Mouse (Mus musculus): ENCODE measurements around the gene Bmpr2.

Gene Bmpr2

GRCm38 (mm10) chr1:59795336-59795735 is 32.1 kb downstream of the Bmpr2 start:
- in situ Hi-C loops (cut with MboI, MseI): no loop called here

- in situ Hi-C loops (cut with MboI, MseI): no loop called here
These were observed 34.7 kb downstream of the Bmpr2 start for GRCm38 (mm10) chr1:59797865-59798264.

DNA sequence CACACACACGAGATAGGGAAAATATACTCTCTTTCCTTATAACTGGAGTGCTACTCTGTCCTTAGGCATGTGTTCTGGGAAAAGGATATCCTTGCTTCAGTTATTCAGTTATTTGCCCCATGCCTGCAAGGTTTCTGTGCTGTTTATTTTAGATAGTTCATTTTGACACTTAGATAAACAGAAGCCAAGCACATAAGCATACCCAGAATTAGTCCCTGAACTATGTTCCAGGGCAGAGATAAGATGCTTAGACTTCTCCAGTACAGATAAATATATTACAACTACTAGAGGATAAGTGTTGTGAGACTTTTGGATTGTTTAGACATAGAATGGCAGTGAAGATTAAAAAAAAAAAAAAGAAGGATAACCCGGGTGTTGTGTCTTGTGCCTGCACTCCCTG is 41.2 kb downstream of the Bmpr2 start:
- in situ Hi-C loops (cut with MboI, MseI): no loop called here

- in situ Hi-C loops (cut with MboI, MseI): no loop called here
These were observed 46.7 kb downstream of the Bmpr2 start for GRCm38 (mm10) chr1:59809921-59810320.

GRCm38 (mm10) chr1:59812782-59813181 is 49.6 kb downstream of the Bmpr2 start:
- in situ Hi-C loops (cut with MboI, MseI): no loop called here

- in situ Hi-C loops (cut with MboI, MseI): no loop called here
These were observed 62.2 kb downstream of the Bmpr2 start for GRCm38 (mm10) chr1:59825421-59825820.

DNA sequence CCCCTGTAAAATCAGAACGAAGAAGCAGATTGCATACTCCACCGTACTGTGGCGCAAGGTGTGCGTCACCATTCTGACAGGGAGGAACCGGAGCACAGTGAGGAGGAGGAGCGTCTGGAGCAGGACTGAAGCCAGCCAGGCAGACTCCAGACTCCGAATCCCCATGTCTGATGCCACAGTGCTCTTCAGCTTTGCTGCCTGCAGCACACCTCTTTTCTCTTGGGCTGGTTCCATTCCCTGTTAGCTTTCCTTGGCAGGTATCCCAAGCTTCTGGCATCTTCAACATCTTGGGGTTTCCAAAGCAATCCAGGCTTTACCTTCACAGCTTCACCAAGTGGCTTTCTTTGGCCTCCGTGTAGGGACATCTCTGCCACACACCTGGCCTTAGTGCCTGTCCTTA is 63.4 kb downstream of the Bmpr2 start:
- in situ Hi-C loops (cut with MboI, MseI): no loop called here

DNA sequence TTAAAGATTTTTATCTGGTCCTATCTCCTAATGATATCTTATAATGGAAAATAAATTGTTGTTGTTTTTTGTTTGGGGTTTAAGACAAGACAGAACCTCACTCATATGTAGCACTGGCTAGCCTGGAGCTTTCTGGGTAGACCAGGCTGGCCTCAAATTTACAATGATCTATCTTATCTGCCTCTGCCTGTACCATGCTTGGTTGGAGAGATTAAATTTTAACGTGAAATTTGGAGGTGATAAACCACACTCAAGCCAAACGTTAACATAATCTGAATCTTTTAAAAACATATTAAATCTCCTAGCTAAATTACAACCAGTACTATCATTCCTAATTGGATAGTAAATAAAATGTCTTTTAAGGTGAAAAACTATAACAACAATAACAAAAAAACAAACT is 66.2 kb downstream of the Bmpr2 start:
- in situ Hi-C loops (cut with MboI, MseI): no loop called here

DNA sequence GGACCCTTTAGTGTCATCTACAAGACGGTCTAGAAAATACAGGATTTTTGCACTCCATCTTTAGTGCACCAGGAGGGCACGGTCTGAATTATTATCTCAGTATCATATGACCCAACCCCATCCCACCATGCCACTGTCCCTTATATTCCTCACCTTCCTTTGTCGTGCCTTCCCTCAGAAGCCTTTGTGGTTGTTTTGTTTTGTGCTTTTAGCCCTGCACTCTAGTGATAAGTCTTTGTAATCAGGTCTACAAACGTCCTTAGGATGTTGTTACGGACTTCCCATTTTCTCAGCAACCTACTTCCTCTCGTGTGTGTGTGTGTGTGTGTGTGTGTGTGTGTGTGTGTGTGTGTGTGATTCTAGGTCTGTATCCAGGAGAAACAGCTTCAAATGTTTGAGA is 67.0 kb downstream of the Bmpr2 start:
- in situ Hi-C loops (cut with MboI, MseI): no loop called here

DNA sequence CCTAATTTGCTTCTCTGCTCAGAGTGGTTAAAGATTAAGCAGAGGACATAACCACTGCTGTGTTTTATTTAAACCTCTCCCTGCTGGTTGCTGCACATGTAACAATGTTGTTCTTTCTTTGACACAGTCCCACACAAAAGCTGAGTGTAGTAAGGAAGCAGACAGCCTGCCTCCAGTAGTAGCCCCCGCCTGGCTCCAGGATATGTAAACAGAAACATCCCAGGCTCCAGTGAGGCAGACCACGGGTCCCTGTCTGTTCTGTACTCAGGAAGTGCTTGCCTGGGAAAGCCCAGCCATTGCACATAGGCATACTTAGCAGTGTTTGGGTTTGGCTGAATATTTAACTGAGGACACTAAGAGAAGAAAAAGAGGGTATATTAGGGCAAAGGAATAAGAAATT is 70.5 kb downstream of the Bmpr2 start:
- in situ Hi-C loops (cut with MboI, MseI): no loop called here

DNA sequence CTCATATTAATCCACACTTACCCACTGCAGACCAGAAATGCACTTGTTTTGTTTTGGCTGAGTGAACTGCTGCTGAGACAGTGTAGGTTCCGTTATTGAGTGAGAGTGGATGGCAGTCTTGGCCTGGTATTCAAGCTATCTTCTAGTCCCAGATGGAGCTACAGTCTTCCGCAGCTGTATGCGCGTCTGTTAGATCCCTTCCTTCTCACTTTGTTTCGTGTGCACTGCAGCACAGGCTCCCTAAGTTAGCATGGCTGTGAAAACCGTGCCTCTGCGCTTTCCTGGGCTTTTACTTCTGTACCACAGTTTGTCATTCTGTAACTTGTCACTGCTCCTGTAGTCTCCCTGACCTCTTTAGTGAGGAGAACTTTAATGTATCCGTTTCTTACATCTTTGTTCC is 85.1 kb downstream of the Bmpr2 start:
- in situ Hi-C loops (cut with MboI, MseI): no loop called here

DNA sequence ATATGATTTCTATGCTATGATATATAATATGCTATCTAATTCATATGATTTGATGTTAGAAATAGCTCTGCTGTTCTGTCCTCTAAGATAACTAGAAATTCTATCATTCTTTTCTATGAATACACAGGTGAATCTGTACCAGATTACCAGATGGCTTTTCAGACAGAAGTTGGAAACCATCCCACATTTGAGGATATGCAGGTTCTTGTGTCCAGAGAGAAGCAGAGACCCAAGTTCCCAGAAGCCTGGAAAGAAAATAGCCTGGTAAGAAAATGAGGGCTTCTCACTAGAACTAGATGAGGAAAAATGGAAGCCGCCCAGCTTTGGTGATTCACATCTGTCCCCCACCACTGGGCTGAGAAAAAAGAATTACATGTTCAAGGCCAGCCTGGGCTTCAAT is 95.8 kb downstream of the Bmpr2 start:
- in situ Hi-C loops (cut with MboI, MseI): no loop called here

- in situ Hi-C loops (cut with MboI, MseI): no loop called here
These were observed 98.9 kb downstream of the Bmpr2 start for GRCm38 (mm10) chr1:59862144-59862543.

- in situ Hi-C loops (cut with MboI, MseI): no loop called here
These were observed 104.8 kb downstream of the Bmpr2 start for GRCm38 (mm10) chr1:59868041-59868440.

DNA sequence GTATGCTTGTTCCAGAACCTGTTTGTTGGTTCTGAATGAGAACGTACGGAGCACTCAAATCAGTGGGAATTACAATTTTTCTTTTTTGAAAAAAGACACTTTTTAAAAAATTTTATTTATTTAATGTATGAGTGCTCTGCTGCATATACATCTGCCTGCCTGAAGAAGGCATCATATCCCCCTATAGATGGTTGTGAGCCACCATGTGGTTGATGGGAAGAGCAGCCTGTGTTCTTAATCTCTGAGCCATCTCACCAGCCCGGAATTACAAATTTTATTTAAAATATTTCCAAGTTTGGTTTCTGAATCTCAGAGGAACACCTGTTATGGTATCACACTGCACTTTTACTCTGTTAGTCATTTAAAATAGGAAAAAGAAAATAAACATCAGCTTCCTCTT is 110.8 kb downstream of the Bmpr2 start:
- in situ Hi-C loops (cut with MboI, MseI): no loop called here

DNA sequence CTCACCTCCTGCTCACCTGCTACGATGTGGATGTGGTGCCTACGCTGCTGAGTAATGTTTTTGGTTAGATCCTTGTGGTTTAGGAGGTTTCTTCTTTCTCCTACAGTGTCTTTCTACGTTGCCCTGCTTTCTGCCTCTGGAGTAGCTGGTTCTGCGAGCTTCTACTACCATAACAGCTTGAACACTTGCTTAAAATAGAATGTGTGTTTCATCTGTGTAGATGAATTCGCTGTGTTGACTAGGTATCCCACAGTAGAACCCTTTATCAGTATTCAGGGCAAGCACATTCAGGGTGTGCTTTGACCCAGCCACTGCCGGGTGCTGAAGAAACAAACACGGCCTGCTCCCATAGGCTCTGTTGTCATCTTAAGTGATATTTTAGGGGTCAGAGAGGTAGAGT is 114.9 kb downstream of the Bmpr2 start:
- in situ Hi-C loops (cut with MboI, MseI): no loop called here

DNA sequence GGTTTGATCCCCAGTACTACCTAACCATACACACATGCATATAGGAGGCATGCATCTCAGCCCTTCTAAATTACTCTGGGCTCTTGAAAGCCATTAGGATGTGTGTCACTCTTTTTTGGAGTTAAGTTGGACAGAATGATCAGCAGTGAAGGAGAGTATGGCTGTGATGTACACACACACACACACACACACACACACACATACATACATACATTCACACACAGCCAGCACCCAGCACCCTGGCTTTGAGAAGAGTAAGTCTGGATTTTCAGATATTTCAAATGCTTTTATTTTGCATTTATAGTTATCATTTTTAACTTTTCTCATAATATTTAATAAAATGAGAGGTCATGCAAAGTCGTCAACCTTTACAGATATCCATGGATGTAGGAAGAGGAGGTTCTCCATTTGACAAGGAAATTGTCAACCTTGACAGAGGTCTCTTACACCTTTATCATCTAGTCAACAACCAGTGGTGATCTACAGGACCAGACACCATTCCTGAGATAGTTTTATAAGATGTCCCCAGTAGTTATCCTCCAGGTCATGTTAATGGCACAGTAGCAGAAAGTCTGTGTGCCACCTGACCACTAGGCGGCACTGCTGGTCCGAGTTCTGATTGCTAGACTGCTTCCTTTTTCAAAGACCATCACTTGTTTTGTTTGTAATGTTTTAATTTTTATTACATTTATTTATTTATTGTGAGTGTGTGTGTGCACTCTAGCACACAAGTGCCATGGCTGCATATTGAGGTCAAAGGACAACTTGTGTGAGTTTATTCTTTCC is 120.3 kb downstream of the Bmpr2 start:
- in situ Hi-C loops (cut with MboI, MseI): loop anchor here (10.0 kb wide), 1 partner anchor 111 kb away; no protein-coding TSS in a partner anchor

- in situ Hi-C loops (cut with MboI, MseI): loop anchor here (10.0 kb wide), 1 partner anchor 108 kb away; no protein-coding TSS in a partner anchor
These were observed 123.7 kb downstream of the Bmpr2 start for GRCm38 (mm10) chr1:59886899-59887298.

DNA sequence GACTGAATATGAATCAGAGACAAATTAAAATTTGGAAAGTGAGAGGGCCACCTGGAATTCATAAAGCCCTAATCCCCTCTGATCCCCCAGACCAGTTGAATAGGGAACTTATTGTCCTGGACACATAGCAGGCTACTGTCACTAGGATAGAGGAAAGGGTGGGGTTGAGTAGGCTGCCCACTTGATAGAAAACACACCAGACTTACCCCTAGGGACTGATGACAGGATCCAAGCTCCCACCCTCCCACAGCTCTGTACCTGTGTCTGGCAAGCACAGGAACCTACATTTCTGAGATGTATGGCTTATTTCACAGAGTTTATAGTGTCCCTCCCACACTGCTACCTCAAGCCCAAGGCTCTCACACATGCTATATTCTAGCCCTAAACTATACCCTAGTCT is 124.8 kb downstream of the Bmpr2 start:
- in situ Hi-C loops (cut with MboI, MseI): loop anchor here (10.0 kb wide), 1 partner anchor 107 kb away; no protein-coding TSS in a partner anchor

DNA sequence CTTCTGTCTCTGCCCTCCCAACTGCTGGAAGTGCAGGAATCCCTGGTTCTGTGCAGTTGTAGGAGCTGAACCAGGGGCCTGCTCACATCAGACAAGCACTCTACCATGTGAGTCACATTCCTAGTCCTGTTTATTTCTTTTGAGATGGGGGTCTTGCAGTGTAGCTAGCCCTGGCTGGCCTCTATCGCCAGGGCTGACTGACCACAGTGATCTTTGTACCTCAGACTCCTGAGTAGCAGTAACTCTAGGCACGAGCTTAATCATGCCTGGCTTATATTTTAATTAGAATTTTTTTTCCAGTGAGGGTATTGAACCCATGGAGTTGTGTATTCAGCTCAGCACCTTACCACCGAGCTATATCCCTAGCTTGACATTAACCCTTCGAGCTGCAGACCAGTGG is 128.0 kb downstream of the Bmpr2 start:
- in situ Hi-C loops (cut with MboI, MseI): no loop called here

GRCm38 (mm10) chr1:59892777-59893176 is 129.6 kb downstream of the Bmpr2 start:
- in situ Hi-C loops (cut with MboI, MseI): no loop called here

DNA sequence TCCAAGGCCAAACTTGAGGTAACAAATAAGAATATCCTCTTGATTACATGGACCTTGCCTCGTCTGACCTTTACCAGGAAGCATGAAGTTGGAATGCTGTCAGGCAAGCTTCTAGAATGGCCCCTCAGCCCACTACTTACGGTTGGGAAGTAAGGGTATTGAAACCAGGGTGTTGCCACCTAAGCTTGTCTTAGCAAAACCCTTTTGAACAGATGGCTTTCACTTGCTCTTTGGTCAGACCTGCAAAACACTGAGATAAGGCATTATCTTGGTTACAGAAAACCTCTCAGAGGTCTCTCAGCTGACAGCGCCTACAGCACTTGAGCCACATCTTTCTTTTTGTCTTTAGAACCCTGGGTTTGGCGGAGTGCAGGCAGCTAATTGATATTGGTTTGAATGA is 130.8 kb downstream of the Bmpr2 start:
- in situ Hi-C loops (cut with MboI, MseI): no loop called here

- in situ Hi-C loops (cut with MboI, MseI): no loop called here
These were observed 132.3 kb downstream of the Bmpr2 start for GRCm38 (mm10) chr1:59895456-59895855.

Measured in T-helper 2 cell (primary cell).